Mouse (Mus musculus): ENCODE data around the gene Gatd1. TPM values are rescaled to one million over a fixed set of nuclear protein-coding genes. Genes with fewer than 3 reads are reported as not detected.

Gene Gatd1
- polyA plus RNA-seq, 1 experiment from 2014 or later: 34.3 TPM

- Histone ChIP-seq H3K4me1 (replicated peaks; ENCODE audit: control insufficient read depth, insufficient read depth, low read length) (peaks cover 3% of the 10 kb centered on the region), H3K4me3 (ENCODE audit: low read depth, low read length) (no peak overlapping the region), H3K27me3 (replicated peaks; ENCODE audit: control insufficient read depth, insufficient read depth, low read length) (no peaks in the 10 kb centered on the region), H3K4me2 (replicated peaks; ENCODE audit: low read depth) (peak overlapping the region; percentile 18; the same call in 1 of the 2 replicates), H3K36me3 (ENCODE audit: control insufficient read depth, insufficient read depth) (no peaks in the 10 kb centered on the region), H3K9ac (ENCODE audit: low read depth, low read length) (peak overlapping the region; percentile 8; the same call in 1 of the 2 replicates), H3K27ac (ENCODE audit: low read depth, low read length) (peak overlapping the region; percentile 97), H3K9me3 (ENCODE audit: control insufficient read depth) (no peaks in the 10 kb centered on the region)
- TF ChIP-seq CTCF (IDR thresholded peaks at IDR 0.05; ENCODE audit: low read depth): no peak
- peak; percentile 74 for ATAC-seq
- WGBS: 23% methylated on average over 3 of the region's 3 CpGs
Observed at GRCm38 (mm10) chr7:141388487-141389109, 25.3 kb downstream of the Gatd1 start.

GRCm38 (mm10) chr7:141387807-141388486 lies 26.0 kb downstream of the Gatd1 start:
- peak overlapping the region; percentile 97 for H3K27ac ChIP-seq (ENCODE audit: low read depth, low read length)
- 51% methylated on average over 2 of the region's 2 CpGs for WGBS
- H3K4me1 ChIP-seq (replicated peaks; ENCODE audit: control insufficient read depth, insufficient read depth, low read length): peaks cover 3% of the 10 kb centered on the region
- H3K36me3 ChIP-seq (ENCODE audit: control insufficient read depth, insufficient read depth): no peaks in the 10 kb centered on the region
- no peak for ATAC-seq
- no peaks in the 10 kb centered on the region for H3K27me3 ChIP-seq (replicated peaks; ENCODE audit: control insufficient read depth, insufficient read depth, low read length)
- H3K4me3 ChIP-seq (ENCODE audit: low read depth, low read length): no peak overlapping the region
- H3K9ac ChIP-seq (ENCODE audit: low read depth, low read length): no peak overlapping the region
- no peaks in the 10 kb centered on the region for H3K9me3 ChIP-seq (ENCODE audit: control insufficient read depth)
- H3K4me2 ChIP-seq (replicated peaks; ENCODE audit: low read depth): no peak overlapping the region
- no peak for TF ChIP-seq CTCF (IDR thresholded peaks at IDR 0.05; ENCODE audit: low read depth)

DNA sequence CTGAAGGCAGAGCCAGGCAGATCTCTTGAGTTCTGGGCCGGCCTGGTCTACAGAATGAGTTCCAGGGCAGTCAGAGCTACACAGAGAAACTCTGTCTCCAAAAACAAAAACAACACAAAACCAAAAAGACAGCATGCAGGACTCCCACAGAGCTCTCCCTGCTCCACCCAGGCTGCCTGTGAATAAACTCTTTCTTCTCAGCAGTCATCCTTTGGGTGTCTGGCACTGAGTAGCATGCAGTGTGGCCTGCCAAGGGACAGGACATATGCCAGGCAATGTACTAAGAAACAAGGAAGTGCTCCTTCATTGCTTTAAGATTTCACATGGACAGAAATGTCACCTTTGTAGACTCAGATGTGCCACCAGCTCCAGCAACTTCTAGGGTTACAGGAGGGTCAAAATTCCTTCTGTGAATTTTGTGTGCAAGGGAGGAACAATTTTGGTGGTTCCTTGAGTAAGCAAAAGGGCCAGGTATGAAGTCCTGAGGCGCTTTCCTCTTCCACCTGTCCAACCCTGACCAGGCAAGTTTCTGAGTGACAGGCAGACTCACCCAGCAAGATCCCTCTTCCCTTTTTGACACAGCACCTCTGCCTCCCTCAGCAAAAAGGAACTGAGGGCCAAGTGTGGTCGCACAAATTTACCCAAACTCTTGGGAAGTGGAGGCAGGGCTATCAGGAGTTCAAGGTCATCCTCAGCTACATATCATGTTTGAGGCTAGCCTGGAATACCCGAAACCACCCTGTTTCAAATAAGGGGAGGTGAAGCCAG lies 32.7 kb downstream of the Gatd1 start:
- H3K27me3 ChIP-seq (replicated peaks; ENCODE audit: control insufficient read depth, insufficient read depth, low read length): no peaks in the 10 kb centered on the region
- H3K36me3 ChIP-seq (ENCODE audit: control insufficient read depth, insufficient read depth): no peaks in the 10 kb centered on the region
- no peak for ATAC-seq
- H3K4me3 ChIP-seq (ENCODE audit: low read depth, low read length): no peak overlapping the region
- no peaks in the 10 kb centered on the region for H3K9me3 ChIP-seq (ENCODE audit: control insufficient read depth)
- 74% methylated on average over 4 of the region's 4 CpGs for WGBS
- H3K4me2 ChIP-seq (replicated peaks; ENCODE audit: low read depth): no peak overlapping the region
- H3K4me1 ChIP-seq (replicated peaks; ENCODE audit: control insufficient read depth, insufficient read depth, low read length): no peaks in the 10 kb centered on the region; the same call in 1 of the 2 replicates
- no peak overlapping the region for H3K27ac ChIP-seq (ENCODE audit: low read depth, low read length)
- H3K9ac ChIP-seq (ENCODE audit: low read depth, low read length): no peak overlapping the region
- TF ChIP-seq CTCF (IDR thresholded peaks at IDR 0.05; ENCODE audit: low read depth): no peak

GRCm38 (mm10) chr7:141379584-141379983 lies 34.4 kb downstream of the Gatd1 start:
- H3K4me1 ChIP-seq (replicated peaks; ENCODE audit: control insufficient read depth, insufficient read depth, low read length): no peaks in the 10 kb centered on the region; the same call in 1 of the 2 replicates
- peak; percentile 26; the same call in 1 of the 2 replicates for TF ChIP-seq CTCF (IDR thresholded peaks at IDR 0.05; ENCODE audit: low read depth)
- H3K9me3 ChIP-seq (ENCODE audit: control insufficient read depth): no peaks in the 10 kb centered on the region
- H3K27ac ChIP-seq (ENCODE audit: low read depth, low read length): no peak overlapping the region
- no peaks in the 10 kb centered on the region for H3K36me3 ChIP-seq (ENCODE audit: control insufficient read depth, insufficient read depth)
- H3K4me2 ChIP-seq (replicated peaks; ENCODE audit: low read depth): no peak overlapping the region
- H3K27me3 ChIP-seq (replicated peaks; ENCODE audit: control insufficient read depth, insufficient read depth, low read length): no peaks in the 10 kb centered on the region
- H3K4me3 ChIP-seq (ENCODE audit: low read depth, low read length): no peak overlapping the region
- 24% methylated on average over 4 of the region's 4 CpGs for WGBS
- ATAC-seq: peak; percentile 71
- no peak overlapping the region for H3K9ac ChIP-seq (ENCODE audit: low read depth, low read length)

- Histone ChIP-seq H3K36me3 (ENCODE audit: control insufficient read depth, insufficient read depth) (no peaks in the 10 kb centered on the region), H3K4me1 (replicated peaks; ENCODE audit: control insufficient read depth, insufficient read depth, low read length) (0 out of 2 replicates have a peak, but pooled peaks cover 4% of the 10 kb centered on the region), H3K4me3 (ENCODE audit: low read depth, low read length) (no peak overlapping the region), H3K9ac (ENCODE audit: low read depth, low read length) (no peak overlapping the region), H3K4me2 (replicated peaks; ENCODE audit: low read depth) (no peak overlapping the region), H3K27me3 (replicated peaks; ENCODE audit: control insufficient read depth, insufficient read depth, low read length) (no peaks in the 10 kb centered on the region), H3K9me3 (ENCODE audit: control insufficient read depth) (no peaks in the 10 kb centered on the region), H3K27ac (ENCODE audit: low read depth, low read length) (no peak overlapping the region)
- no peak for TF ChIP-seq CTCF (IDR thresholded peaks at IDR 0.05; ENCODE audit: low read depth)
- no peak for ATAC-seq
Observed at GRCm38 (mm10) chr7:141374399-141374798, 39.5 kb downstream of the Gatd1 start.

- no peak overlapping the region for H3K27ac ChIP-seq (ENCODE audit: low read depth, low read length)
Observed at GRCm38 (mm10) chr7:141373611-141374010, 40.3 kb downstream of the Gatd1 start.

More at GRCm38 (mm10) chr7:141373611-141374010, 40.3 kb downstream of the Gatd1 start:
- no peak for ATAC-seq
- Histone ChIP-seq H3K9ac (ENCODE audit: low read depth, low read length) (no peak overlapping the region), H3K4me1 (replicated peaks; ENCODE audit: control insufficient read depth, insufficient read depth, low read length) (0 out of 2 replicates have a peak, but pooled peaks cover 4% of the 10 kb centered on the region), H3K4me3 (ENCODE audit: low read depth, low read length) (no peak overlapping the region), H3K36me3 (ENCODE audit: control insufficient read depth, insufficient read depth) (no peaks in the 10 kb centered on the region), H3K4me2 (replicated peaks; ENCODE audit: low read depth) (no peak overlapping the region), H3K27me3 (replicated peaks; ENCODE audit: control insufficient read depth, insufficient read depth, low read length) (no peaks in the 10 kb centered on the region), H3K9me3 (ENCODE audit: control insufficient read depth) (no peaks in the 10 kb centered on the region)
- 68% methylated on average over 6 of the region's 6 CpGs for WGBS
- no peak for TF ChIP-seq CTCF (IDR thresholded peaks at IDR 0.05; ENCODE audit: low read depth)

Measured in intestine, postnatal 0 days (tissue).